Mouse (Mus musculus): Measurements from ENCODE around the gene 1810049J17Rik.

- TF ChIP-seq POLR2A (IDR thresholded peaks at IDR 0.05; ENCODE audit: borderline replicate concordance, insufficient read depth, low read length) (peak; percentile 55; the same call in 1 of the 2 replicates), CTCF (IDR thresholded peaks at IDR 0.05; ENCODE audit: borderline replicate concordance, insufficient read depth, low read depth, low read length) (no peak)
These were observed 460 bp downstream of the 1810049J17Rik start, which contains the start of gene Golph3 for GRCm38 (mm10) chr15:12321091-12321787.
